Mouse (Mus musculus) E14TG2a.4 (cell line): Measurements from ENCODE around the gene Arf6.

Experiments
- CTCF ChIP-seq: conservative IDR thresholded peaks from 2 replicates; pipeline ENCODE4 v1.5.1; 2014; ENCODE audit warnings: low read length
- NANOG ChIP-seq: IDR thresholded peaks from 2 replicates; pipeline ENCODE4 v1.6.1; 2014; ENCODE audit warnings: borderline replicate concordance, low read length, mixed read lengths
- POU5F1 ChIP-seq: IDR thresholded peaks from 2 replicates; pipeline ENCODE4 v1.6.1; 2014; ENCODE audit warnings: low read length, borderline replicate concordance

- no peak for TF ChIP-seq CTCF
- no peak for TF ChIP-seq NANOG
- no peak for TF ChIP-seq POU5F1
These were observed 22.5 kb downstream of the Arf6 start for GRCm38 (mm10) chr12:69394456-69394855.
